12 mouse cellular contexts compared by ENCODE assay signal in genomic region chr14:20158727-20159681, GRCm38 (mm10). TPM values are rescaled to one million over a fixed set of nuclear protein-coding genes. Genes with fewer than 3 reads are reported as not detected.
A peak's percentile ranks its signal among the peaks of the same experiment; 100 is the strongest.
DNase-seq lines count a peak whose midpoint lies in the region; ATAC-seq and TF ChIP-seq lines count a peak whose summit lies in the region.
"Had no signal": no experiment of that assay in that cellular context is flagged by ENCODE, and none has a peak within 500 bp of the region (broad histone marks: within the 10 kb centered on the region; RNA-seq: fewer than 3 reads in every experiment).

No protein-coding gene starts in this region.

- TF ChIP-seq CTCF in lung, adult 2 months (IDR thresholded peaks at IDR 0.05; ENCODE audit: insufficient read depth, low read length): no peak
- no peak for TF ChIP-seq CTCF in intestine, postnatal 0 days (IDR thresholded peaks at IDR 0.05; ENCODE audit: low read depth)

- no peak for TF ChIP-seq POLR2A in lung, adult 2 months (IDR thresholded peaks at IDR 0.05; ENCODE audit: borderline replicate concordance, extremely low read depth, low read depth, low read length)

- H3K9ac ChIP-seq in lung, embryonic 15.5 days: no peak overlapping the region
- H3K9ac ChIP-seq in intestine, postnatal 0 days (ENCODE audit: low read depth, low read length): no peak overlapping the region
- H3K9ac ChIP-seq in kidney, embryonic 16.5 days (replicated peaks; ENCODE audit: low read length): 0 out of 2 replicates have a peak overlapping the region, but pooled peaks have one; percentile 23
- H3K9ac ChIP-seq: embryonic facial prominence, embryonic 13.5 days; limb, embryonic 15.5 days had no signal

- peaks cover 46% of the 10 kb centered on the region for H3K4me1 ChIP-seq in lung, embryonic 15.5 days
- H3K4me1 ChIP-seq in lung, adult 2 months (ENCODE audit: control insufficient read depth, insufficient read depth, low read length): peaks cover 4% of the 10 kb centered on the region; the same call in 1 of the 2 replicates
- peaks cover 23% of the 10 kb centered on the region for H3K4me1 ChIP-seq in intestine, postnatal 0 days (replicated peaks; ENCODE audit: control insufficient read depth, insufficient read depth, low read length)
- H3K4me1 ChIP-seq in kidney, embryonic 16.5 days (ENCODE audit: insufficient read depth, low read length): peaks cover 87% of the 10 kb centered on the region

- ATAC-seq in lung, embryonic 15.5 days (ENCODE audit: borderline replicate concordance, extremely low read depth, low FRiP score, low TSS enrichment): peak; percentile 70; the same call in 1 of the 2 replicates
- peak; percentile 65 for ATAC-seq in intestine, postnatal 0 days
- ATAC-seq in kidney, embryonic 16.5 days (ENCODE audit: low FRiP score, low TSS enrichment): peak; percentile 86
- no peak for ATAC-seq in erythroid progenitor cell, adult 5-6 weeks (replicated peaks; ENCODE audit: low FRiP score, poor library complexity, severe bottlenecking)
- ATAC-seq: forebrain, embryonic 14.5 days had no signal

- H3K4me2 ChIP-seq in lung, embryonic 15.5 days: no peak overlapping the region
- H3K4me2 ChIP-seq in intestine, postnatal 0 days (replicated peaks; ENCODE audit: low read depth): no peak overlapping the region
- 0 out of 2 replicates have a peak overlapping the region, but pooled peaks have one; percentile 24 for H3K4me2 ChIP-seq in kidney, embryonic 16.5 days (replicated peaks; ENCODE audit: low read depth, low read length)
- H3K4me2 ChIP-seq: embryonic facial prominence, embryonic 13.5 days; limb, embryonic 15.5 days had no signal

- WGBS in lung, embryonic 15.5 days: 42% methylated on average over 8 of the region's 8 CpGs
- 49% methylated on average over 8 of the region's 8 CpGs for WGBS in lung, adult 2 months
- WGBS in intestine, postnatal 0 days: 33% methylated on average over 8 of the region's 8 CpGs
- 17% methylated on average over 8 of the region's 8 CpGs for WGBS in kidney, embryonic 16.5 days

- 0 out of 2 replicates have a peak overlapping the region, but pooled peaks have one; percentile 3 for H3K27ac ChIP-seq in lung, embryonic 15.5 days
- peak overlapping the region; percentile 71 for H3K27ac ChIP-seq in intestine, postnatal 0 days (ENCODE audit: low read depth, low read length)
- peak overlapping the region; percentile 90 for H3K27ac ChIP-seq in kidney, embryonic 16.5 days (ENCODE audit: low read length)
- H3K27ac ChIP-seq: embryonic facial prominence, embryonic 13.5 days; limb, embryonic 15.5 days had no signal

- no peaks in the 10 kb centered on the region for H3K9me3 ChIP-seq in lung, embryonic 15.5 days
- no peaks in the 10 kb centered on the region for H3K9me3 ChIP-seq in intestine, postnatal 0 days (ENCODE audit: control insufficient read depth)
- H3K9me3 ChIP-seq in kidney, embryonic 16.5 days (ENCODE audit: low read length): no peaks in the 10 kb centered on the region
- H3K9me3 ChIP-seq: embryonic facial prominence, embryonic 13.5 days; limb, embryonic 15.5 days had no signal

- H3K36me3 ChIP-seq in lung, embryonic 15.5 days: no peaks in the 10 kb centered on the region
- H3K36me3 ChIP-seq in intestine, postnatal 0 days (ENCODE audit: control insufficient read depth, insufficient read depth): no peaks in the 10 kb centered on the region
- H3K36me3 ChIP-seq in kidney, embryonic 16.5 days (ENCODE audit: insufficient read depth, low read length): no peaks in the 10 kb centered on the region
- H3K36me3 ChIP-seq: embryonic facial prominence, embryonic 13.5 days; limb, embryonic 15.5 days had no signal

- H3K4me3 ChIP-seq in lung, embryonic 15.5 days: no peak overlapping the region
- no peak overlapping the region for H3K4me3 ChIP-seq in lung, adult 2 months (replicated peaks; ENCODE audit: extremely low read depth, low read depth, low read length)
- H3K4me3 ChIP-seq in intestine, postnatal 0 days (ENCODE audit: low read depth, low read length): no peak overlapping the region
- no peak overlapping the region for H3K4me3 ChIP-seq in kidney, embryonic 16.5 days (ENCODE audit: low read length)
- H3K4me3 ChIP-seq: embryonic facial prominence, embryonic 13.5 days; limb, embryonic 15.5 days had no signal

- no peak for DNase-seq in lung, adult 2 months
- DNase-seq in lung, postnatal 4 days: peak; percentile 26 to 58
- no peak for DNase-seq in gastrocnemius, postnatal 4 days (ENCODE audit: low spot score in 2 of 2)
- DNase-seq: gastrocnemius, postnatal 10 days; layer of hippocampus, postnatal 36 days had no signal

- no peaks in the 10 kb centered on the region for H3K27me3 ChIP-seq in lung, embryonic 15.5 days
- H3K27me3 ChIP-seq in intestine, postnatal 0 days (replicated peaks; ENCODE audit: control insufficient read depth, insufficient read depth, low read length): no peaks in the 10 kb centered on the region
- H3K27me3 ChIP-seq in kidney, embryonic 16.5 days (ENCODE audit: insufficient read depth, low read length): no peaks in the 10 kb centered on the region
- H3K27me3 ChIP-seq: embryonic facial prominence, embryonic 13.5 days; limb, embryonic 15.5 days had no signal

RNA-seq across cellular contexts. Expression of gene Saysd1, which starts 20.7 kb away (rescaled TPM):
- polyA plus RNA-seq in lung, embryonic 15.5 days (2015; fragmentation: Nextera tagmentation; extraction: Ambion mirVana): 12.0 and 13.1 TPM in 2 replicates
- polyA plus RNA-seq in lung, adult 2 months (2012; rRNA removed): 9.9 and 11.9 TPM in 2 replicates
- 49.8 and 55.6 TPM in 2 replicates for polyA plus RNA-seq in intestine, postnatal 0 days (2015; fragmentation: Nextera tagmentation; extraction: Ambion mirVana)
- polyA plus RNA-seq in kidney, embryonic 16.5 days (2015; fragmentation: Nextera tagmentation; extraction: Ambion mirVana): 13.4 and 13.6 TPM in 2 replicates
- total RNA-seq in erythroid progenitor cell, adult 5-6 weeks (2015; ENCODE audit: low replicate concordance): 0.42 and 1.4 TPM in 2 replicates
- total RNA-seq in erythroid progenitor cell, adult 5-6 weeks (2017; ENCODE audit: low replicate concordance): not detected in 2 replicates
- 1 to 10 TPM; 2.6 to 2.9 TPM for total RNA-seq in gastrocnemius, postnatal 4 days (2021)

RNA-seq across cellular contexts. Expression of gene Kcnk5, which starts 22.6 kb away (rescaled TPM):
- polyA plus RNA-seq in lung, embryonic 15.5 days (2015; fragmentation: Nextera tagmentation; extraction: Ambion mirVana): 12.3 and 12.5 TPM in 2 replicates
- 4.3 and 5.7 TPM in 2 replicates for polyA plus RNA-seq in lung, adult 2 months (2012; rRNA removed)
- 10.0 and 10.9 TPM in 2 replicates for polyA plus RNA-seq in intestine, postnatal 0 days (2015; fragmentation: Nextera tagmentation; extraction: Ambion mirVana)
- polyA plus RNA-seq in kidney, embryonic 16.5 days (2015; fragmentation: Nextera tagmentation; extraction: Ambion mirVana): 21.9 and 22.7 TPM in 2 replicates
- 2.2 and 3.4 TPM in 2 replicates for total RNA-seq in erythroid progenitor cell, adult 5-6 weeks (2015; ENCODE audit: low replicate concordance)
- 2.4 and 3.6 TPM in 2 replicates for total RNA-seq in erythroid progenitor cell, adult 5-6 weeks (2017; ENCODE audit: low replicate concordance)
- total RNA-seq in gastrocnemius, postnatal 4 days (2021): 1 to 10 TPM; 1.6 to 2.9 TPM

Comparison
In these comparisons a context has a peak if more than half of its experiments do, and no peak if none do; other contexts are left out.
1. DNase-seq: peak in lung, postnatal 4 days (2 of 2); none in lung, adult 2 months (single experiment) and gastrocnemius, postnatal 4 days (0 of 2).
2. H3K27ac ChIP-seq: peak in every context shown above with its lines; median percentile 90 in kidney, embryonic 16.5 days; 71 in intestine, postnatal 0 days; 3 in lung, embryonic 15.5 days.